Mouse (Mus musculus) heart, adult 8-10 months (tissue): ENCODE data around the gene Macrod2. TPM values are rescaled to one million over a fixed set of nuclear protein-coding genes. Genes with fewer than 3 reads are reported as not detected.

Experiments used
- DNase-seq: peaks from one replicate; pipeline ENCODE4 v3.0.0; 2022; ENCODE audit warnings: low spot score
- total RNA-seq, 4 experiments: library from RNA; stranded (reverse); gene quantifications; 2 replicates each; pipeline ENCODE4 v1.2.4; 2022

The Macrod2 gene
- total RNA-seq, 4 experiments from 2014 or later: 7.0 to 9.1 (median 8.7) TPM

- no peak for DNase-seq
Observed at GRCm38 (mm10) chr2:141057455-141057833, 662.3 kb downstream of the Macrod2 start.

- DNase-seq: no peak
Observed at GRCm38 (mm10) chr2:141073981-141074855, 679.1 kb downstream of the Macrod2 start.

GRCm38 (mm10) chr2:141078221-141078620 is 683.1 kb downstream of the Macrod2 start:
- DNase-seq: no peak

GRCm38 (mm10) chr2:141091320-141091719 is 696.2 kb downstream of the Macrod2 start:
- DNase-seq: no peak

GRCm38 (mm10) chr2:141117579-141117978 is 722.5 kb downstream of the Macrod2 start:
- DNase-seq: no peak

GRCm38 (mm10) chr2:141123875-141124274 is 728.8 kb downstream of the Macrod2 start:
- no peak for DNase-seq

GRCm38 (mm10) chr2:141125638-141126037 is 730.5 kb downstream of the Macrod2 start:
- DNase-seq: no peak

- DNase-seq: no peak
Observed at GRCm38 (mm10) chr2:141142266-141142665, 747.2 kb downstream of the Macrod2 start.

- DNase-seq: no peak
Observed at GRCm38 (mm10) chr2:141152011-141152772, 757.1 kb downstream of the Macrod2 start.

- no peak for DNase-seq
Observed at GRCm38 (mm10) chr2:141155972-141156371, 760.9 kb downstream of the Macrod2 start.

- DNase-seq: no peak
Observed at GRCm38 (mm10) chr2:141156979-141157593, 762.0 kb downstream of the Macrod2 start.

GRCm38 (mm10) chr2:141158161-141158560 is 763.1 kb downstream of the Macrod2 start:
- no peak for DNase-seq

GRCm38 (mm10) chr2:141163918-141164317 is 768.8 kb downstream of the Macrod2 start:
- DNase-seq: no peak

GRCm38 (mm10) chr2:141169586-141169985 is 774.5 kb downstream of the Macrod2 start:
- DNase-seq: no peak

GRCm38 (mm10) chr2:141173167-141173566 is 778.1 kb downstream of the Macrod2 start:
- no peak for DNase-seq

GRCm38 (mm10) chr2:141173607-141174006 is 778.5 kb downstream of the Macrod2 start:
- DNase-seq: no peak

GRCm38 (mm10) chr2:141180656-141181055 is 785.5 kb downstream of the Macrod2 start:
- DNase-seq: no peak

GRCm38 (mm10) chr2:141182034-141182759 is 787.1 kb downstream of the Macrod2 start:
- no peak for DNase-seq

GRCm38 (mm10) chr2:141194476-141194875 is 799.4 kb downstream of the Macrod2 start:
- DNase-seq: no peak

GRCm38 (mm10) chr2:141200481-141200880 is 805.4 kb downstream of the Macrod2 start:
- no peak for DNase-seq

- DNase-seq: no peak
Observed at GRCm38 (mm10) chr2:141201303-141202014, 806.4 kb downstream of the Macrod2 start.
